Mouse (Mus musculus) heart, postnatal 0 days (tissue): ENCODE measurements around the gene Mettl8.

ENCODE experiments used
- CTCF ChIP-seq: IDR thresholded peaks from 2 replicates; pipeline ENCODE4 v1.5.1; 2016; ENCODE audit warnings: antibody characterized with exemption, control low read depth, low read depth
- EP300 ChIP-seq: IDR thresholded peaks from 2 replicates; pipeline ENCODE4 v1.6.1; 2016; ENCODE audit warnings: antibody characterized with exemption, low read depth

DNA sequence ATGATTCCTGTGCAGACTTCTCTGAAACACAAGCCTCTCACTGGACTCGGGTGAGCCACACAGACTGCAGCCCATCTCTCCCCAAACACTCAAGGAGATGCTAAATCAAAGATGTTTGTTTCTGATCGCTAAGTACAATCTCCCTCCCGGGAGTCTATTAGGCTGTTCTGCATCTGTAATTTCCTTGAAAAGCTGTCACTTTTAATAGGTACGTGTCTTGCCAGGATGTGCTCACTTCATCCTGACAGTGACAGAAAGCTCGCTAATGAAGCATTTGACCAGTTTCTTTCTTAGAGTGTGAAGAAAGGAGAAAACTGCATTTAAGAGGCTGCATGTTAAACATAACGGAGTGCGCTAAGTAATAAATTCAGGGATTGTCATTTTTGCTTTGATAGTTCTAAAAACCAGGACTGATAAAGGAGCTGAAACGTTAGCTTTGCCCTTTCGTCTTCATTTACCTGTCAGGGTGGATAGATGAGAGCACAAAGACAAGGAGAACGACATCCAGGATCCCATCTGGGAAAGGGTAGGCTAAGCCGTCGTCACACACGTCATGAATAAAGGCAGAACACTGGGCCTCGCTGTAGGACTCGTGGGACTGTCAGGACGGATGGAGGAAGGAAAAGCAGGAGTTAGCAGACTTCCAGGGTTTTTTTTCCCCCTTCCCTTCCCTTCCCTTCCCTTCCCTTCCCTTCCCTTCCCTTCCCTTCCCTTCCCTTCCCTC is 82.4 kb downstream of the Mettl8 start:
- no peak for TF ChIP-seq CTCF
- TF ChIP-seq EP300, result no peak
